Mouse (Mus musculus): ENCODE results near the gene Vmp1. TPM values are rescaled to one million over a fixed set of nuclear protein-coding genes. Genes with fewer than 3 reads are reported as not detected.
A peak's percentile ranks its signal among the peaks of the same experiment; 100 is the strongest.

Gene Vmp1
- polyA plus RNA-seq, 1 experiment from 2014 or later: 387 TPM

DNA sequence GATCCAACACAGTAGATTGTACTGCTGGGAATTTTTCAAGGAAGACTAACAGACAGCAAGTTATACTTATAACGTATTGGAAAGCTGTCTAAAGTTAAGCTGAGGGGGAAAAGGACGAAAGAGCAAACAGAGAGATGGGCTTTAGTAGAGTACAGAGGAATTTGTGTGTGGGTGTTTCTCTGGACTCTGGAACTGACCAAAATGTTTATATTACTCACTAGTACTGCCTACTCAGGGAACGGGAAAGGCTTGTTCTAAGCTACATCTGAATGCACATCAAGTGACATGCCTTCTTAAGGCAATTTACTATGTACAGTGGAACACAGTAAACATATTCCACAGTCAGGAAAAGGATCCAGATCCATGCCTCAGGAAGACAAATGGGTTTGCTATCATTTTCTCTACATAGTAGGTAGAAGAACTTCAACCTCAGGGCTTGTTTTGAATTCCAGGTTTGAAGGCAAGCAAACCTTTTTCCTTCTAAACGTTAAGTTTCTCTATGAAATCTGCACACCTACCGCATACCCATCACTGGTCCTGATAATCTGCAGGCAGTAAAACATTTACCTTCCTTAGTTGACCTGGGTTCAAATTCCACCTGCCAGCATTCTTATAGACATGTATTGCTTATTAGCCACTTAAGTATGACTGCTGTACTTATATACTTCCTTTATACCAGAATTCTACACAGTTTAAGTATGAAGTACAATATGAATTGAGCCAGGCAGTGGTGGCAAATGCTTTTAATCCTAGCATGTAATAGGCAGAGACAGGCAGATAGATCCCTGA is 78.7 kb downstream of the Vmp1 start:
- H3K4me2 ChIP-seq (replicated peaks; ENCODE audit: low read depth): no peak overlapping the region
- 24% methylated on average over 5 of the region's 5 CpGs for whole genome bisulfite sequencing
- TF ChIP-seq CTCF (IDR thresholded peaks at IDR 0.05; ENCODE audit: low read depth): no peak
- no peak overlapping the region for H3K4me3 ChIP-seq (ENCODE audit: low read depth, low read length)
- H3K9me3 ChIP-seq (ENCODE audit: control insufficient read depth): no peaks in the 10 kb centered on the region
- no peaks in the 10 kb centered on the region for H3K27me3 ChIP-seq (replicated peaks; ENCODE audit: control insufficient read depth, insufficient read depth, low read length)
- no peak overlapping the region for H3K9ac ChIP-seq (ENCODE audit: low read depth, low read length)
- 0 out of 2 replicates have a peak, but pooled peaks cover 11% of the 10 kb centered on the region for H3K4me1 ChIP-seq (replicated peaks; ENCODE audit: control insufficient read depth, insufficient read depth, low read length)
- ATAC-seq: peak; percentile 44; the same call in 1 of the 2 replicates
- H3K27ac ChIP-seq (ENCODE audit: low read depth, low read length): peak overlapping the region; percentile 58
- H3K36me3 ChIP-seq (ENCODE audit: control insufficient read depth, insufficient read depth): peaks cover 13% of the 10 kb centered on the region; the same call in 1 of the 2 replicates

DNA sequence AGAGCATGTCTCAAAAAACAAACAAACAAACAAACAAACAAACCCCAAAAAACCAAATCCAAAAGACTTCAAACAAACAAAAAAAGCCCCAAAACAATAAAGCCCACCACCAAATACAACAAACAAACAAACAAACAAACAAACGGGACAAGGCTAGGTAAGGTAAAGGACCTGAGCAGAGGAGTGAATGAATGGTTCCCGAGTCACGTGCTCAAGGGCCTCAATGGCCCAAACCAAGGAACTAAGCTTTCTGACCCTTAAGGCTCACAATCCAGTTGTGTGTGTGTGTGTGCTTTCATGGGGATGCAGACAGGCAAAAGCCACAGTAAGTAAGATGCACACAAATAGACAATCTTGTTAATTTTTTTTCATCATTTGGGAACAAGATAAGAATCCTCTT is 79.3 kb downstream of the Vmp1 start:
- H3K36me3 ChIP-seq (ENCODE audit: control insufficient read depth, insufficient read depth): peaks cover 14% of the 10 kb centered on the region; the same call in 1 of the 2 replicates
- H3K4me3 ChIP-seq (ENCODE audit: low read depth, low read length): no peak overlapping the region
- no peaks in the 10 kb centered on the region for H3K9me3 ChIP-seq (ENCODE audit: control insufficient read depth)
- no peak overlapping the region for H3K4me2 ChIP-seq (replicated peaks; ENCODE audit: low read depth)
- WGBS: 84% methylated on average over 3 of the region's 3 CpGs
- no peaks in the 10 kb centered on the region for H3K27me3 ChIP-seq (replicated peaks; ENCODE audit: control insufficient read depth, insufficient read depth, low read length)
- H3K9ac ChIP-seq (ENCODE audit: low read depth, low read length): no peak overlapping the region
- no peak for ATAC-seq
- TF ChIP-seq CTCF (IDR thresholded peaks at IDR 0.05; ENCODE audit: low read depth): no peak
- H3K4me1 ChIP-seq (replicated peaks; ENCODE audit: control insufficient read depth, insufficient read depth, low read length): 0 out of 2 replicates have a peak, but pooled peaks cover 11% of the 10 kb centered on the region
- peak overlapping the region; percentile 58 for H3K27ac ChIP-seq (ENCODE audit: low read depth, low read length)

DNA sequence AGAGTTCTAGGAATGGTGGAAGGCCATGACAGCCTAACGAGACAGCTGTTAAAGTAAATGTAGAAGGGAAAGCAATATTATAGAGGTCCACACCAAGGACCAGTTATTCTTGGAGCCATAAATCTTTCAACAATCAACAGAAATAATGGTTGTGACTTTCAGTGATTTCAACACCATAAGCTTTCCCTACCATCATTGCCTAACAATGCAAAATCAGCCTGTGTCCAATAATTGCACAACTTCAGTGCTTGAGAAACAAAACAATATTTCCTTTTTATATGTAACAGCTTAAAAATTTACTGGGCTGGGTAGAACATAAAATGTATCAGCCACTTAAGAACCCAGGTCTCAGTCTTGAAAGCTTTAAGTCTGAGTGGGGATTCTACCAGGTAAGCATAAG is 79.9 kb downstream of the Vmp1 start:
- no peak for TF ChIP-seq CTCF (IDR thresholded peaks at IDR 0.05; ENCODE audit: low read depth)
- Histone ChIP-seq H3K9me3 (ENCODE audit: control insufficient read depth) (no peaks in the 10 kb centered on the region), H3K9ac (ENCODE audit: low read depth, low read length) (no peak overlapping the region), H3K36me3 (ENCODE audit: control insufficient read depth, insufficient read depth) (peaks cover 14% of the 10 kb centered on the region; the same call in 1 of the 2 replicates), H3K4me1 (replicated peaks; ENCODE audit: control insufficient read depth, insufficient read depth, low read length) (0 out of 2 replicates have a peak, but pooled peaks cover 11% of the 10 kb centered on the region), H3K4me2 (replicated peaks; ENCODE audit: low read depth) (no peak overlapping the region), H3K4me3 (ENCODE audit: low read depth, low read length) (no peak overlapping the region), H3K27me3 (replicated peaks; ENCODE audit: control insufficient read depth, insufficient read depth, low read length) (no peaks in the 10 kb centered on the region), H3K27ac (ENCODE audit: low read depth, low read length) (peak overlapping the region; percentile 58)
- ATAC-seq: no peak
- 37% methylated on average over 1 of the region's 1 CpGs for WGBS

DNA sequence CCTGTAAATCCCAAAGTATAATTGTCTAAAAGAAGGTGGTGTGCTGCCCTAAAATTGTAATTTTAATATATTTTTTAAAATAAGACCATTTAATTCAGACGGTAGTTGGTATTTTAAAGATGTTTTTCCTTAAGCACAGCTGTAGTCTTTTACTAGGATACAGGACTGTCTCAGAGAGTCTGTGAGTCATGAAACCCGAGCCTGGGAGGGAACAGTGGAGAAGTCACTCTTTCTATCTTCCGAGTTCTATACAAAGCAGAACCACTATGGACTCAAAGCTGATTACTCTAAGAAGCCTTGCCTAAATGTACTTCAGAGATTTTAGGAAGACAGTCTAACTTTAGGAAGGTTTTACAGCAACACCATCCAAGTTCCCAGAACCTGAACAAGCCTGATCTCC is 81.5 kb downstream of the Vmp1 start:
- 59% methylated on average over 3 of the region's 3 CpGs for WGBS
- Histone ChIP-seq H3K4me1 (replicated peaks; ENCODE audit: control insufficient read depth, insufficient read depth, low read length) (0 out of 2 replicates have a peak, but pooled peaks cover 11% of the 10 kb centered on the region), H3K36me3 (ENCODE audit: control insufficient read depth, insufficient read depth) (peaks cover 14% of the 10 kb centered on the region; the same call in 1 of the 2 replicates), H3K4me3 (ENCODE audit: low read depth, low read length) (no peak overlapping the region), H3K9ac (ENCODE audit: low read depth, low read length) (no peak overlapping the region), H3K9me3 (ENCODE audit: control insufficient read depth) (no peaks in the 10 kb centered on the region), H3K4me2 (replicated peaks; ENCODE audit: low read depth) (no peak overlapping the region), H3K27me3 (replicated peaks; ENCODE audit: control insufficient read depth, insufficient read depth, low read length) (no peaks in the 10 kb centered on the region), H3K27ac (ENCODE audit: low read depth, low read length) (no peak overlapping the region)
- TF ChIP-seq CTCF (IDR thresholded peaks at IDR 0.05; ENCODE audit: low read depth): no peak
- no peak for ATAC-seq

DNA sequence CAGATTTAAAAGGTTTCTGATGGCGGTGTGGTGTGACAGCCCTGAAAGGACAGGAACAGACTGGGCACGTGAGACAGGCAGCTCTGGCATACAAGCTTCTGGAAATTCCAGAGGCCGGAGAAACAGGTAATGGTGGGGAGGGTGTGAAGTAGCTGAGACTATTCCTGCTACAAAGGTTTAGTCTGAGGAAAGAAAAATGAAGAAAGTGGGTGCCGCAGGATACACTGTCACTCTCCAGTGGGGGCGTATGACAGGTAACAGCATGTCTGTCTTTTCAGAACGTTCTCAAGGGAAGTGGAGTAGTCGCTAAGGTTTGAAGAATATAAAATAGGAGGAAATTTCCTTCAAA is 83.5 kb downstream of the Vmp1 start:
- no peaks in the 10 kb centered on the region for H3K27me3 ChIP-seq (replicated peaks; ENCODE audit: control insufficient read depth, insufficient read depth, low read length)
- H3K9me3 ChIP-seq (ENCODE audit: control insufficient read depth): no peaks in the 10 kb centered on the region
- no peak for TF ChIP-seq CTCF (IDR thresholded peaks at IDR 0.05; ENCODE audit: low read depth)
- H3K4me1 ChIP-seq (replicated peaks; ENCODE audit: control insufficient read depth, insufficient read depth, low read length): 0 out of 2 replicates have a peak, but pooled peaks cover 9% of the 10 kb centered on the region
- no peak overlapping the region for H3K9ac ChIP-seq (ENCODE audit: low read depth, low read length)
- no peak overlapping the region for H3K4me2 ChIP-seq (replicated peaks; ENCODE audit: low read depth)
- no peak overlapping the region for H3K27ac ChIP-seq (ENCODE audit: low read depth, low read length)
- ATAC-seq: no peak
- WGBS: 91% methylated on average over 7 of the region's 7 CpGs
- peaks cover 10% of the 10 kb centered on the region; the same call in 1 of the 2 replicates for H3K36me3 ChIP-seq (ENCODE audit: control insufficient read depth, insufficient read depth)
- H3K4me3 ChIP-seq (ENCODE audit: low read depth, low read length): no peak overlapping the region

DNA sequence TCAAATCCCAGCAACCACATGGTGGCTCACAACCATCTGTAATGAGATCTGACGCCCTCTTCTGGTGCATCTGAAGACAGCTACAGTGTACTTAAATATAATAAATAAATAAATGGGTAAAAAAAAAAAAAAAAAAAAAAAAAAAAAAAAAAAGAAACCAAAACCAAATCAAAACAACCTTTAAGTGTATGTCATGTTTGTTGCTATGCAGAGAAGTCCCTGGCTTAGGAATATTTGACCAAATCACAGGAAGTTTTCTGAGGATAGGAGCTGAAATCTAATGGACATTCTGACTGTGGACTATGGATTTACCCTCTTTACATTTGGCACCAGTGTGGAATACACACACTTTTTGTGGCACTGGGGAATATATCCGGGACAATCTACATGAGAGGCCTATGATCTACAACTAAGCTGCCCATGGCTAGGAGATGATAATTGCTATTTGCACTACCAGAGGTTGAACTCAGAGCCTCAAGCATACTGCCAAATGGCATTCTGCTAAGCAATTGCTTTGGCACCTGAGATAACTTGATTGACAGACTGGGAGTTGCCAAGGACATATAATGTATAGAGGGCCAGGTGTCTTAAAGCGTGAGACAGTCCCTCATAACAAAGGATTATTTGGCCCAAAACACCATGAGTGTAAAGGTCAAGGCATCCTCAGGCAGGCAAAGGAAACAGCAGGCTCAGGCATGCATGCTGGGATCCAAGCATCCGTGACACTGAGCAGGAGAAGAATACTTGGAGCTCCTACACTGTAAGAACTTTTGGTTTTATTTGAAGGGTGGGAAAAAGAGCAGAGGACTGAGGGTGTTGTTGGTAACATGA is 84.0 kb downstream of the Vmp1 start:
- H3K4me3 ChIP-seq (ENCODE audit: low read depth, low read length): no peak overlapping the region
- WGBS: 69% methylated on average over 4 of the region's 4 CpGs
- TF ChIP-seq CTCF (IDR thresholded peaks at IDR 0.05; ENCODE audit: low read depth): no peak
- H3K4me2 ChIP-seq (replicated peaks; ENCODE audit: low read depth): no peak overlapping the region
- H3K27ac ChIP-seq (ENCODE audit: low read depth, low read length): no peak overlapping the region
- no peak overlapping the region for H3K9ac ChIP-seq (ENCODE audit: low read depth, low read length)
- no peaks in the 10 kb centered on the region for H3K9me3 ChIP-seq (ENCODE audit: control insufficient read depth)
- peaks cover 10% of the 10 kb centered on the region; the same call in 1 of the 2 replicates for H3K36me3 ChIP-seq (ENCODE audit: control insufficient read depth, insufficient read depth)
- ATAC-seq: no peak
- no peaks in the 10 kb centered on the region for H3K27me3 ChIP-seq (replicated peaks; ENCODE audit: control insufficient read depth, insufficient read depth, low read length)
- 0 out of 2 replicates have a peak, but pooled peaks cover 3% of the 10 kb centered on the region for H3K4me1 ChIP-seq (replicated peaks; ENCODE audit: control insufficient read depth, insufficient read depth, low read length)
